Mouse (Mus musculus) inflammation-experienced regulatory T-cells, adult 6 months (primary cell): ENCODE data around the gene Pbp2. TPM values are rescaled to one million over a fixed set of nuclear protein-coding genes. Genes with fewer than 3 reads are reported as not detected.
A peak's percentile ranks its signal among the peaks of the same experiment; 100 is the strongest.

Experiments used
- ATAC-seq: one replicate; pipeline ENCODE4 v1.8.0; 2017
- polyA plus RNA-seq, 3 experiments: library from polyadenylated mRNA; unstranded; fragments of 100-300 nt; shearing (Covaris generic); gene quantifications; one replicate each; pipeline ENCODE4 v1.2.1; 2017

The Pbp2 gene
- polyA plus RNA-seq: not detected

DNA sequence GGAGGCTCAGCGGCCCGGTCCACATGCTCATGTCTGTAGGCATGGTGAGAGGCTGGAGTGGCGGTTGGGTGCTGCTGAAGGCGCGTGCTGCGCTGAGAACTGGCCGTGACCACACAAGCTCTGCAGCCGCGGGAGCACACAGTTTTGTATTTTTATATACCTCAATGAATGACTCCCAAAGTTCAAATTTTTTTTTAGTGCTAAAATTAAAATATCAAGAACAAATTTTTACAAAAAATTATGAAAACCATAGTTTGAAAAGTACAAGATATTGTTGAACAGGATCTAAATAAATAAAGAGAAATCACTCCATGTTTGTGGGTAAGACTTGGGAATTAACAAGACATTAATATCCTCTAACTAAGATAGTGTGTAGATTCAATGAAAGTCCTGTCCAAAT is at the start of gene Pbp2:
TSS of gene Pbp2 (minus strand) at position 101 of the 400 bp plus-strand sequence.
- ATAC-seq: no peak

DNA sequence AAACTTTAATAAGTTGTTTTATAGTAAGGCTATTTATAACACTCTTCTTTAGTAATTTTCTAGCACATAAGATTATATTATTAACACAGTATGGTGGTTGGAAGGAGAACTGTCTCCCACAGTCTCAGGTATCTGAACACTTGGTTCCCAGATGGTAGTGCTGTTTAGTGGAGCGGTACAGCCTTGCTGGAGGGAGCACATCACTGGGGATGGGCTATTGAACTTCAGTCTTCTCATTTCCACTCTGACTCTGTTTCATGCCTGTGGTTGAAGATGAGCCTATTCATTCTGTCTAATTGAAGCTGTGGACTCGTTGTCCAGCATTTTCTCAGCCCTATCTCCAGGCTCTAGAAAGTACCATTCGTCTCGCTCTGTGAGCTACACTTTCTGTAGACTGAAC is 44.7 kb upstream of the Pbp2 start:
- no peak for ATAC-seq

DNA sequence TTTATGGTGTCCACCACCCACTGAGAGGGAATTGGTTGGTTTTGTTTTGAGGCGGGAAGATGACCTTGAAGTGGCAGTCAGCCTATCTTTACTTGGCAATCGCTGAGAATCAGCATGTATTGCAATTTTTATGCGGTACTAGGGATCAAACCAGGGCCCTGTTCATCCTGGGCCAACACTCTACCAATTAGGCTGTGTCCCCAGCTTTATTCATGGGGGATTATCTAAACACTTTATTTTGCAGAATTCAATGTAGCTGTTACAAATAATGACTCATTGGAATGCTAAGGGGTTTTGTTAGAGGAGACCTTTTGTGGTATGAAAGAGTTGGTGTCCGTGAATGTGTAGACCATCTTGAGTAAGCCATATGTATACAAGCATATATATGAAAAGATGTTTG is 42.3 kb upstream of the Pbp2 start:
- no peak for ATAC-seq

DNA sequence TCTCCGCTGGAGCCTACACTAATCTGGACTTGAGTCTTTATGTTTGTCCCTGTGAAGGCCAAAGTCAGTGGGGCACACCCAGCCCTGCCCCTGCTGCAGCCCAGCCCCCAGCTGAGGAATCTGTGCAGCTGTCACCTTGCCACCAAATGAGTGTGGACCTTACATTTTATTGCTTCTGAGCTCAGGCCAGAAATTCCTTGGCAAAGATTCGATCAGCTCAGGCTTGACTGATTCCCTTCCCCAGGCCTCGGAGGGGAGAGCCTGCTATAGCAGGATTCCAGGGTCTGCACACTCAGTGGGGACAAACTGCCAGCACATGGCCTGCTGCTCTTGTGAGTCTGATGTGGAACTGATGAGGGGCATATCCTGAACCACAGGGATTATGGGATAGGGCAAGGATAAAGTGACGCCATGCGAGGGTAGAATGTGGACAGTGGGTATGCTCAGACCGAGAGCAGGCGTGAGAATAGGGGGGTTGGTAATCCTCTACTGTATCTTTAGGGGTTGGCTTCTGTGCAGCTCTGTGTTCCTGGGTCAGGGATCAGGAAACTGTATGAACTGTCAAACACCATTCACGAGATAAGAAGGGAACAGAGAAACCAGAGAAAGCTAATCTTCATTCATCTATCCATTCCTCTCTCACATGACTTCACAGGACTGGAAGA is 41.6 kb upstream of the Pbp2 start:
- ATAC-seq: no peak

DNA sequence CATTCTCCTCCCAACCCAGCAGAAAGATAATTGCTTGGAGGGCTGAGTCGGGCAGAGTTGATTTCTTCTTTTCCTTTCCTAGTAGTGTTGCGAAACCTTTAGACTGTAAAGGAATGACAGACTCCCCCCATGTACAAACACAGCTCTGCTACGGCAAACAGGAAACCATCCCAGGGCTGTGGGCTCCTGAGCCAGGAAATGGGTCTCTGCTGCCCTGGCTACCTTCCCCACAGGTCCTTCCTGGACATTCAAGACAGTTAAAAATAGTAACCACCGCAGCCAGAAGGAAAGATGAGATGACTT is 30.8 kb upstream of the Pbp2 start:
- ATAC-seq: no peak

DNA sequence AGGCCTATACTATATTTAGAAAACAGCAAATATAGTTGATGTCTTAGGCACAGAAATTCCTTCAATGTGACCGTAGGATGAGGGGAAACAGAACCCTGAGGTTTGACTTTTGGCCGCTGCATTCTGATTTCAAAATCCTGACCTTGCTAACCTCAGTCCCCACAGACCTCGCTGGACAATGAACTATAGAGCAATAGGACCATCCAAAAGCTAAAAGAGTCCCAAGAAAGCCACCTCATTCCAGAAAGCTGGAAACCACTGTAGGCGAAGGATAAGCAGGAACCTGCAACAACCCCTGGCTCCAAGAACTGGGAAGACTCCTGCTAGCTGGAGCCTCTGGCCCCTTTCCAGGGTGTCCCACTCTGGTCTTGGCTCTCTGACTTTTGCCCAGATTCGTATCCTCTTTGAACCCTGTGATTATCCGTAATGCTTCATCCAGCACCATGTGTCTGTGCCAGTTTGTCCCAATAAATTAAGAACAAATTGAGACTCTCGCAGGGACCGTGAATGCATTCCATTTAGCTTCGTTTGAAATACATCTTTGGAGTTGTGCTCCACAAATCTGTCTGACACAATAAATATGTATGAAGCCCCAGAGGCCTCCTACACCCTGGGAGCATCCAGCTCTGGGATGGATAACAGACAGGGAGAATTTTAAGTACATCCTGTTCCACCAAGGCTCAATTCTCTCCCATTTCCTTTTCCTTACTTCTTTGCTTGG is 30.3 kb upstream of the Pbp2 start:
- no peak for ATAC-seq

DNA sequence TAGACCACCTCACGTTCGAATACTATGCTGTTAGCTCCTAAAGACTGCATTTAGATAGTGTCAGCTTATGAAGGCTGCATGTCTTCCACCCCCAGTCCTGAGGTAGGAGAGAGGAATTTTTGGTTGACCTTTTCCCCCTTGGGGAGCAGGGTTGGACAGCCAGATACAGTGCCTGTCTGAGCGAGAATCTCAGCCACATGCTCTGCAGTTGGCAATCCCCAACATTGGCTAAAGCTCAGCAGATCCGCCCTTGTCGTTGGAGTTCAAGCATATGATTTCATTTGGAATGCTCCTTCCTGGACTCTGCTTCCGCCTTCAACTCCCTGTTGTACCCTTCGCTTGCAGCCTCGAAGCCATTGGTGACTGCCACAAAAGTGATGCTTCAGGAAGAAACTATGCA is 26.2 kb upstream of the Pbp2 start:
- no peak for ATAC-seq

DNA sequence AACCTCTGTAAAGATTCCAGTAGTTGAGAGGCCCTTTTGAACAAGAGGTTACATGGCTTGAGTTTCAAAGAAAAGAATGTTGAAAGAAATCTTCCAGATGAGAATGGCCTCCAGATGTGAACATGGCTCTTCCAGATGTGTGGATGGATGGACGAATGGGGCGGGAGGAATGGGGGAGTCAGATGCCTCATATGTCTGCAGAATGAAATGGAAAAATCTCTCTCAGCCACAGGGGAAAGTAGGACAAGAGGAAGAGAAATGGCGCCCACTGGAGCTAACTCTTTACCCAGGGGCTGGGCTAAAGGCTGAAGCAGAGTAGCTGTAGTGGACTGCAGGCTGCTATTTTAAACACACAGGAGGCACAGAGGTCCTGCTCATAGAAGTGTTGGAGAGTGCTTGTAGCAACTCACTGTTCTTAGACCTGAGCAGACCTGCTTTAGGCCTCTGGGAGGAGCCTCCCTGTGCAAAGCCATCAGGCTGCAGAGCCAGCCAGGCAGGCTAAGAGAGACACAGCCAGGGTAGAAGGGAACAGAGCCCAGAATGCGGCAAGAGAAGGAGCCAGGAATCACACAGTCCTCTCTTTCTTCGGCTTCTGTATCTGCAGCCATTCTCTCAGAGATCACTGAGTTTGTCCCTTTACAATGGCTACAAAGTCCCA is 23.9 kb upstream of the Pbp2 start:
- ATAC-seq: no peak

DNA sequence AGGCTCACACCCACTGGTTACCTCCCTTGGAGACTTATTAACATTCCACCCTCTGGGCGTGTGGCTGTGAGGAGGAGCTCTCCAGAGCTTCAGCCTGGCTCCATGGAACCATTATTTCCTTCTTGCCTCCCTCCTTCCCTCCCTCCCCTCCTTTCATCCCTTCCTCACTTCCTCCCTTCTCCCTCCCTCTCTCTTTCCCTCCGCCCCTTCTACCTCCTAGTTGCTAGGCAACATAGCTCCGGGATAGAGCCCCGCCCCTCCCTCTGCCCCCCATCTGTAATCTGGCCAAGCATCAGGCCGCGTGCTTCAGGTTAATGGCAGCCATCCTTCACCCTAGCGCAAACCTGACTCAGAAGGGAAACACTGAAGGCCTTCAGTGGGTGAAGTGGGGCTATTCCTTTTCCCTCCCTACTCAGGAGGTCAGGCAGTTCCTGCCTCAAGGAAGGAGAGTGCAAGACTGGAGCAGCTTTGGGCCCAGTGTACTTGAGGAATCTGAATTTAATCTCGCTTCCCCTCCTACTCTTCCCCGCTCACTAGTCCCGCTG is 22.6 kb upstream of the Pbp2 start:
- ATAC-seq: no peak

DNA sequence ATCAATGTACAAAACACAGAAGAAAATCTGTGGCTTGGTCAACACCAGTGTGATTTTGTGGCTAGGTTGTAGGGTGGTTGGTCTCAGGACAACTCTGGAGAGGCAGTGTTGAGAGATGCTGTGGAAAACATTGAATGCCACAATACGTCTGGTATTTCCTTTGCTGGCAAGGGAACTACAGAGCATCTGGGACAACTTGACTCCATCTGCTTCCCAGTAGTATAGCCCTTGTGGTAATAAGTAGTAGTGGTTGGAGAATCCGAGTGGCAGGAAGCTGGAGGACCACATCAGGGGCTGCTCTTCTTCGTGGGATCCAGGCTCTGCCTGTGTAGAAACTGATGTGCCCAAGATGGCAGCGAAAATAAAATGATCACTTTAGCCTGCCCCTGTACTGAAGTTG is 21.7 kb upstream of the Pbp2 start:
- ATAC-seq: no peak

DNA sequence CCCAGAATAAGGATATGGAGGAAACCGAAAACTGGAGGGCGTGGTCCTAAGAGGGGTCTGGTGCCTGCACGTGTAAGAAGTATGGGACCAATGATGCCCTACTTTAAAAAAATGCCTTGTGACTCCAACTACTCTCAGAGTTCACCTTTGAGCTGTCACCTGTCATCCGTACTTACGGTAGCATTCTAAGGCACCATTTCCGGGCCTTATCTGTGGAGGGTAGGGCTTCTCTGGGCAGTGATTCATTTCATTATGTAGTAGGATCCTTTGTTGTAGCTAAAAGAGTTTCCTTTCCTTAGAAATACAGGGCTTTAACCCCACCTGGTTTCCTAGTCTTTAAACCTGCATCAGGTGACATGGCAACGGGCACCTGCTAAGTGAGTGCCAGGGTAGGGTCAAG is 16.6 kb upstream of the Pbp2 start:
- no peak for ATAC-seq

DNA sequence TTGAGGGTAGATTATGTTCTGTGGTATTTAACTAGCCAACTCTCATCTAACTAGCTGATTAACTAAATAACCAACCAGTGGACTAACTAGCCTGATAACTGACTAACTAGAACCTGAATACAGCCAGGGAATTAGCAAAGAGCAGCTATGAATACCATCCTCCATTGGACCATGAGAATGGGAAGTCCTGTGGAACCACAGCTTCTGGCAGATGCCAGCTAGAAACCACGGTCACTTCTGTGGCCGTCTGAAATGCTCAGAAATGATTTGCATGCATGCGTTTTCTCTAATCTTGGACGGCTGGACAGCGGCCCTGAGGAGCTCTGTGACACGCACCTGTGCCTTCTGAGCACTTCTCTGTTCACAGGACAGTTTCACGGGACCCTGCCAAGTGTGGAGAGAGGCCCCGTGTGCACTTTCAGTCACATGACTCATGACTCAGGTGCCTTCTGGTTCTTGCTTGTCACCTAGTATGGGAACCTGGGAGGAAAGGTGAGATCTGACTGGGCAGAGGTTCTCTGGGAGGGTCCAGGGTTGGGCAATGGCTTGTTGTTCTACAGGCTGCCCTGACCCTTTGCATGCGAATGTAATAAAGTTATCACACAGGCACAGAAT is 14.6 kb upstream of the Pbp2 start:
- no peak for ATAC-seq

DNA sequence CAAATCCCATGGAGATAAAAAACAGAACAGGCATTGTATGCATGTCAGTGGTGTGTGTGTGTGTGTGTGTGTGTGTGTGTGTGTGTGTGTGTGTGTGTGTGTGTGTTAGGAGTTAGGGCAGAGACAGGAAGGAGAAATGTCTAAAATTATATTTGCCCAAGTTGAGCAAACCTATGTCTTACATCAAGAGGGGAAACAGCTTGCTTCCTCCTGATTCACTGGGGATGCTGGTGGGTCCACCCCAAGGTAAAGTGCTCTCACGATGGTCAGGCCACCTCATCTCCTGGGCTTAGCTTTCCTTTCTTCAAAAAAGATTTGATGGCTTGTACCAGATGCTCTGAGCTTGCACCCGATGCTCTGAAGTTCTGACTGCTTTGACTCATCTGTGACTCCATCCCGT is 13.9 kb upstream of the Pbp2 start:
- peak; percentile 9 for ATAC-seq

DNA sequence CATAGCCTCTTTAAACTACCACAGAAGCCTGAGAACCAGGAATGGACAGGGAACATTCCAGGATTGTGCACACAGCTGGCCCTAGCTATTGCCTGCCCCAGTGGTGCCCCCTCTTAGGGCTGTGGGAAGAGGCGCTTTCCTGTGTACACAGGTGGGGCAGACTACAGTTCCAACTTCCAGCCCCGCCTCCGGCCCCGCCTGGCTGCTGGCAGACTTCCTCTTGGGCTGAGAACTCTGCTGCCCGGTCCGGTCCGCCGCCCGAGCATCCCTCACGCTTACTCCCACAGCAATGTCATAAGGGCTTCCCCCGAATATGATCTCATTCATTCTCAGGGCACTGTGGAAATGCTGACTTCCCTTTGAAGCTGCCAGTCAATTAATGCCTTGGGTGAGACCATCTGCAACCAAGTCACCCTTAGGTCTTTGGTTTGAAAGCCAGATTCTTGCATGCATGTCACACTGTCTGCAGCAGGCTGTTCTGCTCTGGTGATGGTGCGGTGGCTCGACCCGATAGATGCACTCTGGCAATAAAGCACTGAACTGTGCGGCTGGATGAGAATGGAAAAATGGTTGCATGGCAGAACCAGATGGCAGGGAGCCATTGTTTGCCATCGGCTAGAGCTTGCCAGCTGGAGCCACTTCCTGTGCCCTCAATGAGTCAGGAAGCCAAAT is 13.2 kb upstream of the Pbp2 start:
- ATAC-seq: peak; percentile 70

DNA sequence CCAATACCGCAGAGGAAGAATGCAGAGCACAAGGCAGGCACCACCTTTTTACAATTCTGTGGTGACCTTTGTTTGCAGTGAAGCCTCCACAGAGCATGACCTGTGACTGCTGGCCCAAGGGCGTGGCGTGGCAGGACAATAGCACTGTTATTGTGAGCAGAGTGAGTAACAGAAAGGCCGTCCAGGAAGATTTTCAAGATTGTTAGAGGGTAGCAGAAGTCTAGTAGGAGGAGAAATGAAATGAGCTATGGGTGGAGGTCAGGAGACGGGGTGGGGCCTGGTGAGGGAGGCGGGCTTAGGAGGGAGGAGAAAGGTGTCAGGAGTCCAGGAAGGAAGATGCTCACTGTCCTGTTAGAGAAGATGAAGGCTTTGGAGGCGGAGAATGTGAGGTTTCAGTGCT is 12.5 kb upstream of the Pbp2 start:
- ATAC-seq: no peak

DNA sequence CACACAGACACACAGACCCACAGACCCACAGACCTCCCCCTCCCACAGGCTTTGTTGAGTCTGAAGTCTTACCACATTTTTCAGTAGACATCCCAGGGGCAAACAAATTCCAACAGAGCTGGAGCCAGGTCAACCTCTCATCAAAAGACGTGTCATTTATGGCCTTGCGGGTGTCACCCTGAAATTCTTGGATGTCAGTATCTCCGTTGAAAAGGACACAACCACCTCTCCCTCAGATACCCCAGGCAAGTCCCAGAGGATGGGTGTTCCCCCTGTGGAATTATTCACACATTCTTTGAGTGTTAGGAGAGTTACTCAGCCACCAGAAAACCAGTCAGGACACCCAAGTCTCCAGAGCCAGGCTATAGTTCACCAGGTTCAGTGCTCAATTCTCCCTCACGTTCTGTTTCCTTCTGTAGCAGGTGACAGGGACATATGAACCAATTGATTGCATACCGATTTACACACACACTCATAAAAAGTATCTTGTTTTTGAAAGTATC is 9.3 kb upstream of the Pbp2 start:
- ATAC-seq: no peak

DNA sequence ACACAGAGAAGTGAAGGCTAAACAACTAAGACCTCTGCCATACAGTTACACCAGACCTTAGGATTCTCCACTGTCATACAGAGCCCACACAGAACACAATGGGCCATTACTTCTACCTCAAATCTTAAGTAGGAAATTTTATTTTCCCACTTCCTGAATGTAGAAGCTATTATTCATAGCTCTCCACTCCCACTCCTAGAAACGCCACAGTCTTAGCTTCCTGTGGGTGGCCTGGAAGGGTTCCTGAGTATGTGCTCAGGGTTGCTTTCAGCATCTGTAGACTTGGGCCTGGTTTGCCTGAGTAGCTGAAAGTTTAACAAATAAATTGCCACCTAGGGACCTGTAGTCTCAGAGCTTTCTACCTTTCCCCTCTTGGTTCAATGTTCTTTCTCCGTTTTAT is 5.9 kb upstream of the Pbp2 start:
- ATAC-seq: no peak

DNA sequence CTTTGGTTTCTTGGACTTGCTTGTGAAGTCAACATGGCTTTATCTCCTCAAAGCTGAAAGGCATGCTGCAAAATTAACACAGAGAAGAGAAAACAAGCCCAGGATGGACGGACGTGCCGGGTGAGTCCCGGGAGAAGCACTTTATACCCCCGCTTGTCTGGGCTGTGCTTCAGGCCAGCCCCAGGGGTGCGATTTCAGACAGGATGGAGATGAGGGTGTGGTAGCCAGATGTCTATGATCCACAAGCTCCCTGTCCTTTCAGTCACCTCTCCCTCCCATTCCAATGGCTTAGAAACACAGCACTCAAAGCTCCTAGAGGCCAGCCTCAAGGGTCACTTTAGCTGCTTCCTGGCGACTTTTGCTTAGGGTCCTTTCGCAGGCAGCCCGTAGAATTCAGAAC is 3.8 kb upstream of the Pbp2 start:
- no peak for ATAC-seq

DNA sequence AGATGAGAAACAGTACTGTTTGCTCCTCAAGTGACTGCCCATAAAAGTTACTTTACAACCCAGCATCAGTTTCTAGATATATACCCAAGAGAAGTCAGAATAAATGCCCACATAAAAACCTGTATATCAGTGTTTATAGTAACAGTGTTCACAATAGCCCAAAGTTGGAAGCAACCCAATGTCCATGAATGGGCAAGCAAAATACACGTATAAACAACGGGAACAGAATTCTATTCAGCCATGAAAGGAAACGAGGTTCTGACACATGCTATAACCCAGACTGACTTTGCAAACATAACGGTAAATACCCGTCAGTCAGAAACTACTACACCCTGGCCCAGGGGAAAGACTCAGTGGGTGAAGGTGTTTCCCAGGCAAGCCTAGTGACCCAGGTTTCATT is 1.8 kb upstream of the Pbp2 start:
- no peak for ATAC-seq

DNA sequence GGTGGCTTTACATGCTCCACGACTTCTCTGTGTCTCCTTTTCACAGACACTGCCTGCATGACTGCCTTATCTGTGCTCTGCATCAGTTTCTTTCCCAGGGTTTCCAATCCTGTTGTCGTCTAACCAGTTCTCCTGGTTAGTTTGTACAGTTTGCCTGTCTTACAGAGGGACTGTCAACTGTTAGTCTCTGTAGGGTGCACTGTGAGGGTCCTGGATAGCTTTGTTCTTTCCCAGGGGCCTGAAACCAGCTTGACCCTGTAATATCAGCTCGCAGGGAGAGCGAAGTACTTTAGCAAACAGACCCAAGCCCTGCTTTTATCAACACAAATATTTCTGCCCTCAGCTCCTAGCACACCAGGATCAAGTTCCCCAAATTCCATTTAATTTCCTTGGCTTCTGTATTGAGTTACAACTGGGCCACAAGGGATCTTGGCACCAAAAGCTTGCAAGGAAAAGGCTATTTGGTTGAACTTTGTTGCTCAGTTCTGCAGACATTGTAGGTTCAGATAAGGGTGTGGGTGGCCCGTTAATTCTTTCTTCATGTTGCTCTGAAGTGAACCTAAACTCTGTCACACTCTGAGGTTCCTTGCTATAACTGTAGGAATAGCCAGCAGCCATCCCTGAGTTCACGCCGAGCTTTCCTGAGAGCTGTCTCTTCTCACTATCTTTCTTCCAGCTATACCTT is 5.5 kb downstream of the Pbp2 start:
- ATAC-seq: no peak

DNA sequence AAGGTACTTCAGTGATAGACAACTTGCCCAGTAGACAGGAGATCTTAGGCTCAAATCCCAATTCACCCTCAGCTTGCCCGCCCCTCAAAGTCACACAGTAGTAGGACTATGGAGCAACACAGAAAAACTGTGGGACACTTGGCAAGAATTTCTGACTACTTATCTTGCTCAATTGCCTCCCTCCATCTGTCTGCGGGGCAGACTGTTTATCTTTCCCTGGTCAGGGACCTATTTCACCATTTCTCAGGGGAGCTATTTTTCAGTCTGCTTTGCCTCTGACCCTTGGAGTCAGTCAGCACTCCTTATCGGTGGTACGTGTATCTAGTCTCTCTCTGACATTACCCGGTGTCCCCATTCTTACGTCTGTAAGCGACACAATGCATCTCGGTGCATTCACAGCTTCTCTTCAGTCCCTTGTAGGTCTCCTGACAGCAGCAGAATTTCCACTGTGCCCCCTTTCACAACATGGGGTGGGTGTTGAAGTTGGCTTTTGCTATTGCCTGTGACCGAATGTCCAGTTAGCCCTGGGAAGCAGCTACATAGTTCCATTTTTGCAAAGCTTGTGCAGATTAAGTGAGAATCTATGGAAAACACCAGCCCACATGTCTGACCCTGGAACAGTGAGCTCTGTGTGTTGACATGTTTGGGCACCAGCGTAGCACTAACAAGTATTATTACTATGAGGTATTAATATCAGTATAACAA is 7.6 kb downstream of the Pbp2 start:
- no peak for ATAC-seq

DNA sequence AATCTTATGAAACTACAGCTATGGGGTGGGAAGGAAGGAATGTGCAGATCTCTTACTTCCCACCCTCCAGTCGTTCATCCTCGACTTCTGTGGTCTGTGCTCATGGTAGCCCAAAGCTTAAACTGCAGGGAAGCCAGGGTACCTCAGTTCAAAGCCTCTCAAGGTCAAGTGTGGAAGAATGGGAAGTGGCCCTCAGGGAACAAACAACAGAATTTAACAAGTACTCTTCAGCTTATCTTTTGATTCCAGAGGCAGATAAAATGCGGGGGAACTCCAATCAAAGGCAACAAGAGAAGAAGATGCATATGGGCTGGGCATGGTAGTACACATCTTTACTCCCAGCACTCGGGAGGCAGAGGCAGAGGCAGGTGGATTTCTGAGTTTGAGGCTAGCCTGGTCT is 9.7 kb downstream of the Pbp2 start:
- ATAC-seq: no peak
